Mouse (Mus musculus): ENCODE measurements at regions not wholly inside any gene's neighbourhood (a gene's known extent, or its start where the extent isn't known, plus 50 kb on each side); places are given as distances from the start of the nearest gene placed in this dataset.

DNA sequence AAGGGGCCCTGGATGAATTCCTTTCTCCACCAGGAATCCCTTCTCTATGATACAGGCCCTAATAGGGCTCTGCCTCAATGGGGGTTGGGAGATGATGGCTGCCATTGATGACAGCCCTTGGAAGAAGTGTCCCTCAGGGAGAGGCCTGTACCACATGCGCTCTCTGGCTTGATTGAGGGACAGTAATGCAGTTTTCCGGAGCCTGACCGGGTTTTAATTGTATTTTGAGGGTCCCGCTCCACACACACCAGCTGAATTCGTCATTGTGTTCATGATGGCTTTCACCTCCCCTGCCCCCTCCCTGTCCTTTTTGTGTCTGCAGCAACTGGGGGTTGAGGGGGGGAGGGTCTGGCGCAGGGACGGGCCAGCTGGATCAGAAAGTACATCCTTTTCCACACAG is 65.0 kb upstream of the Tbx3 start:
- WGBS: 34% methylated on average over 7 of the region's 7 CpGs
- TF ChIP-seq CTCF (IDR thresholded peaks at IDR 0.05): no peak
- no peak for TF ChIP-seq EP300 (IDR thresholded peaks at IDR 0.05)
- Histone ChIP-seq H3K36me3 (ENCODE audit: insufficient read depth, low read length) (no peaks in the 10 kb centered on the region), H3K9ac (replicated peaks; ENCODE audit: low read depth) (no peak overlapping the region), H3K4me2 (replicated peaks; ENCODE audit: low read depth, low read length) (no peak overlapping the region), H3K9me3 (ENCODE audit: low read length) (no peaks in the 10 kb centered on the region; the same call in 1 of the 2 replicates), H3K4me1 (ENCODE audit: insufficient read depth, low read depth, low read length) (no peaks in the 10 kb centered on the region), H3K4me3 (ENCODE audit: low read depth, low read length) (no peak overlapping the region), H3K27ac (ENCODE audit: low read length) (no peak overlapping the region), H3K27me3 (replicated peaks; ENCODE audit: insufficient read depth, low read length) (no peaks in the 10 kb centered on the region)
- no peak for DNase-seq (ENCODE audit: low spot score)
- peak; percentile 57 for ATAC-seq

DNA sequence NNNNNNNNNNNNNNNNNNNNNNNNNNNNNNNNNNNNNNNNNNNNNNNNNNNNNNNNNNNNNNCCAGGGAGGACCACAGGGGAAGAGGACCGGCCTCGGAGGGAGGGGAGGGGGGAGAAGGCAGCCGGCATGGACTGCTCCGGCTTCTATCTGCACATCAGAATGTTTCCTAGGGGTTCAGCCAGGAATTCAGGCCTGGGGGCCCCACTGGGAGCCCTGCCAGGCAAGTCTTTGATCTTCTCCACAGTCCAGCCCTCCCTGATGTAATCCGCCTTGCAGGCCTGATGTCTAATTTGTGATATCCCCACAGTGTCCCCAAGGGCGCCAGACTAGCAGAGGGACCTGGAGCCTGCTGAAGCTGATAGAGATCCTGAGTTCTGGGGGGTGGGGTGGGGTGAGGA is 57.1 kb upstream of the Tbx3 start:
- Histone ChIP-seq H3K4me1 (ENCODE audit: insufficient read depth, low read depth, low read length) (no peaks in the 10 kb centered on the region), H3K4me3 (ENCODE audit: low read depth, low read length) (no peak overlapping the region), H3K9me3 (ENCODE audit: low read length) (no peaks in the 10 kb centered on the region), H3K27ac (ENCODE audit: low read length) (no peak overlapping the region), H3K36me3 (ENCODE audit: insufficient read depth, low read length) (no peaks in the 10 kb centered on the region), H3K27me3 (replicated peaks; ENCODE audit: insufficient read depth, low read length) (no peaks in the 10 kb centered on the region), H3K4me2 (replicated peaks; ENCODE audit: low read depth, low read length) (no peak overlapping the region), H3K9ac (replicated peaks; ENCODE audit: low read depth) (no peak overlapping the region)
- TF ChIP-seq EP300 (IDR thresholded peaks at IDR 0.05) (no peak), CTCF (IDR thresholded peaks at IDR 0.05) (no peak)
- 34% methylated on average over 6 of the region's 6 CpGs for WGBS
- DNase-seq (ENCODE audit: low spot score) (peak; percentile 8), ATAC-seq (peak; percentile 29; the same call in 1 of the 2 replicates)

DNA sequence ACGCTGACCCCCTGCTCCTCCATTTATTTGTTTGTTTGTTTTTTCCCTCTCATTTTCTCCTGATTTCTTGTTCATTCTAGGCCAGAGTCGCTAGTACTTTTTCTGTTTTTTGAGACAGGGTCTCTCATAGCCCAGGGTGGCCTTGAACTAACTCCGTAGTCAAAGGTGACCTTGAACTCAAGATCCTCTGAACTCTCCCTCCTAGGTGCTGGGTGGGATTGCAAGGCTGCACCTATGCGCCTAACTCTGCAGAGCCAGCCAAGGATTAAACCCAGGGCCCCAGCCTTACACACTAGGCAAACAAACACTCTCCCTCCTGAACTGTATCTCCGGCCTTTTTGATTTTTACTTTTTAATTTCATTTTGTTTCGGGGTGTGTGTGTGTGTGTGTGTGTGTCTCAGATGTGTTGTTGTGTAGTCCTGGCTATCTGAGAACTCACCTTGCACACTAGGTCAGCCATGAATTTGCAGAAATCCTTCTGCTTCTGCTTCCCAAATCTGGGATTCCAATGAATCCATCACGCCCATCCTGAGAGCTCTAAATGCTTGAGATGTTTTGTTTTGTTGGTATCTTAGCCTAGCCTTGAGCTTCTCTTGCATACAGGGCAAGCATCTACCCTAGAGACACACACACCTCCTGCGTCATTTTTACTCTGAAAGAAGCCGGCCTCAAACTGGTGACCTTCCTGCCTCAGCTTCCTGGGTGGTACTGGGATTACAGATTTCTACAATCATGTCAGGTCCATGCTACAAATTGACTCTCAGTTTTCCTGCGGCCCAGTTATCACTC is 56.3 kb upstream of the Tbx3 start:
- DNase-seq (ENCODE audit: low spot score) (no peak), ATAC-seq (no peak)
- no peak for TF ChIP-seq CTCF (IDR thresholded peaks at IDR 0.05)
- TF ChIP-seq EP300 (IDR thresholded peaks at IDR 0.05): no peak
- H3K4me2 ChIP-seq (replicated peaks; ENCODE audit: low read depth, low read length): no peak overlapping the region
- no peaks in the 10 kb centered on the region for H3K9me3 ChIP-seq (ENCODE audit: low read length)
- H3K27ac ChIP-seq (ENCODE audit: low read length): no peak overlapping the region
- no peaks in the 10 kb centered on the region for H3K36me3 ChIP-seq (ENCODE audit: insufficient read depth, low read length)
- H3K27me3 ChIP-seq (replicated peaks; ENCODE audit: insufficient read depth, low read length): no peaks in the 10 kb centered on the region
- H3K4me3 ChIP-seq (ENCODE audit: low read depth, low read length): no peak overlapping the region
- H3K9ac ChIP-seq (replicated peaks; ENCODE audit: low read depth): no peak overlapping the region
- 81% methylated on average over 10 of the region's 10 CpGs for WGBS
- H3K4me1 ChIP-seq (ENCODE audit: insufficient read depth, low read depth, low read length): no peaks in the 10 kb centered on the region

DNA sequence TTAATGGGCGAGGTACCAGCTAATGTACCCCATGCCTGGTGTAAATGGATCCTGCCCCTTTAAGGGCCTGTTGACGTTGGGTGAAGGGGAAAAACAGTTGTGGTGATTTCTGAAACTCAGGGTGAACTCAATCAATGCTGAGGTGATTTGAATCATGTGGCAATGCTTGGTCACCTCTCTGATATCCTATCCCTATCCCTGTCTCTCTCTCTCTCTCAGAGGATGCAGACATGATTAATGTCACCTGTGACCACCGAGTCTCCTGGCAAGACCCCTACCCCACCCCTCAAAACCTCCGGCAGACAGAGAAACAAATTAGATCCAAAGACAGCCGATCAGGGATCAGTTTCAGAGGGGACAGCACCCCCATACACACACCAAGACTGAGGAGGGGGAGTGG is 54.8 kb upstream of the Tbx3 start:
- no peak for DNase-seq (ENCODE audit: low spot score)
- Histone ChIP-seq H3K4me2 (replicated peaks; ENCODE audit: low read depth, low read length) (no peak overlapping the region), H3K27me3 (replicated peaks; ENCODE audit: insufficient read depth, low read length) (no peaks in the 10 kb centered on the region), H3K36me3 (ENCODE audit: insufficient read depth, low read length) (no peaks in the 10 kb centered on the region), H3K9ac (replicated peaks; ENCODE audit: low read depth) (no peak overlapping the region), H3K27ac (ENCODE audit: low read length) (no peak overlapping the region), H3K4me3 (ENCODE audit: low read depth, low read length) (no peak overlapping the region), H3K4me1 (ENCODE audit: insufficient read depth, low read depth, low read length) (no peaks in the 10 kb centered on the region), H3K9me3 (ENCODE audit: low read length) (no peaks in the 10 kb centered on the region)
- TF ChIP-seq EP300 (IDR thresholded peaks at IDR 0.05) (no peak), CTCF (IDR thresholded peaks at IDR 0.05) (no peak)
- ATAC-seq: no peak
- 44% methylated on average over 5 of the region's 5 CpGs for WGBS

DNA sequence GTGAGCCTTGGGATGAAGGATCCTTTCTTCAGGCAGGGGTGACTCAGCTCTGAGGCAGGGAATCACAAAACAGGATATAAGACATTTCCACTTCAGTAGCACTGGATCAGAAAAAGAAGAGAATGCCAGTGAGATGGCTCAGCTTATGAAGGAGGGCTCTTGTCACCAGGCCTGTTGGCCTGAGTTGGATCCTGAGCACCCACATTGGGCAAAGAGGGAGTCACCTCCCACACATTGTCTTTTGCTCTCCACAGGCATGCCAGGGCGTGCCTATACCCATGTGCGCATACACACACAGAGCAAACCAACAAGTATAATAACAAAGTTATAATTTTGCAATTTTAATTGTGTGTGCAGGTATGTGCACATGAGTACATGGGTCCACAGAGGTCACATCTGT is 52.6 kb upstream of the Tbx3 start:
- Histone ChIP-seq H3K27ac (ENCODE audit: low read length) (no peak overlapping the region), H3K27me3 (replicated peaks; ENCODE audit: insufficient read depth, low read length) (no peaks in the 10 kb centered on the region), H3K4me3 (ENCODE audit: low read depth, low read length) (no peak overlapping the region), H3K4me1 (ENCODE audit: insufficient read depth, low read depth, low read length) (no peaks in the 10 kb centered on the region), H3K9me3 (ENCODE audit: low read length) (no peaks in the 10 kb centered on the region), H3K4me2 (replicated peaks; ENCODE audit: low read depth, low read length) (no peak overlapping the region), H3K36me3 (ENCODE audit: insufficient read depth, low read length) (no peaks in the 10 kb centered on the region), H3K9ac (replicated peaks; ENCODE audit: low read depth) (no peak overlapping the region)
- 94% methylated on average over 2 of the region's 2 CpGs for WGBS
- ATAC-seq: no peak
- DNase-seq (ENCODE audit: low spot score): no peak
- no peak for TF ChIP-seq CTCF (IDR thresholded peaks at IDR 0.05)
- TF ChIP-seq EP300 (IDR thresholded peaks at IDR 0.05): no peak

DNA sequence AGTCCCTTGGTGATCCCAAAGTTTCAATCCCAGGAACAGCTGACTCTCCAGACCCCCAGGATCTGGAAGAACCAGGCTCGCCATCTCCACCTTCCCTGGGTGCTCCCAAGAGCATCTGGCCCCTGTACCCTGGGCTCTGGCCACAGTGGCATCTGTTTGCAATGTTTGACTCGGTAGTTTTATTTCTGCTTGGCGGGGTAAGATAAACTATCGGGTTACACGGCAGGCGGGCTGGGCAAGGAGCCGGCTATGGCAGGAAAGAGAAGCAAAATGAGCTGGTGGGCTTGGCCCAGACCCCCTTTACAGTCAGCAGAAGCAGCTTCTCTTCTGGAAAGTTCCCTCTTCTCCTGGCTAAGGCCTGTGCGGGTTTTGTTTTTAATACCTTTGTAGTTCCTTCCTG is 50.6 kb upstream of the Tbx3 start:
- Histone ChIP-seq H3K4me2 (replicated peaks; ENCODE audit: low read depth, low read length) (no peak overlapping the region), H3K9ac (replicated peaks; ENCODE audit: low read depth) (no peak overlapping the region), H3K4me1 (ENCODE audit: insufficient read depth, low read depth, low read length) (no peaks in the 10 kb centered on the region), H3K36me3 (ENCODE audit: insufficient read depth, low read length) (no peaks in the 10 kb centered on the region), H3K27ac (ENCODE audit: low read length) (no peak overlapping the region), H3K9me3 (ENCODE audit: low read length) (no peaks in the 10 kb centered on the region), H3K4me3 (ENCODE audit: low read depth, low read length) (no peak overlapping the region), H3K27me3 (replicated peaks; ENCODE audit: insufficient read depth, low read length) (no peaks in the 10 kb centered on the region)
- no peak for TF ChIP-seq CTCF (IDR thresholded peaks at IDR 0.05)
- TF ChIP-seq EP300 (IDR thresholded peaks at IDR 0.05): no peak
- 31% methylated on average over 8 of the region's 8 CpGs for WGBS
- DNase-seq (ENCODE audit: low spot score) (no peak), ATAC-seq (no peak)

All from lung, postnatal 0 days (tissue).